Mouse (Mus musculus) central nervous system, embryonic 11.5 days (tissue): ENCODE measurements around the gene Svop. TPM values are rescaled to one million over a fixed set of nuclear protein-coding genes. Genes with fewer than 3 reads are reported as not detected.

Source experiments
- polyA plus RNA-seq: library from polyadenylated mRNA; depleted of rRNA; stranded (reverse); fragments of >200 nt; gene quantifications from 2 replicates; pipeline ENCODE4 v1.2.3, GENCODE M21; 2012; rRNA removed

The Svop gene
- 12.4 and 16.1 TPM in 2 replicates for polyA plus RNA-seq

GRCm38 (mm10) chr5:114091057-114091807 is at the start of gene Svop:
TSS of gene Svop (minus strand) at chr5:114091570.

GRCm38 (mm10) chr5:114130211-114130605 is 38.8 kb upstream of the Svop start, which contains the start of gene Ung:
TSS of gene Ung (plus strand) at chr5:114130386.

GRCm38 (mm10) chr5:114127374-114128349 is 36.3 kb upstream of the Svop start, which contains the start of gene Alkbh2:
TSS of gene Alkbh2 (minus strand) at chr5:114128218.

GRCm38 (mm10) chr5:114065161-114065560 is 26.2 kb downstream of the Svop start, which contains the start of gene Usp30:
TSS of gene Usp30 (plus strand) at chr5:114065461.

GRCm38 (mm10) chr5:114003542-114003941 is 87.8 kb downstream of the Svop start, which contains the start of gene Dao:
TSS of gene Dao (plus strand) at chr5:114003703.

GRCm38 (mm10) chr5:113993487-113994465 is 97.6 kb downstream of the Svop start, which contains the start of gene Ssh1:
TSS of gene Ssh1 (minus strand) at chr5:113993894.

Other genes starting within 250 kb of the Svop start
- 134 and 165 TPM in 2 replicates for gene Coro1c, start 182.8 kb downstream of the Svop start, polyA plus RNA-seq
- gene Ssh1, start 97.7 kb downstream of the Svop start, polyA plus RNA-seq = 13.4 and 17.3 TPM in 2 replicates
- gene Dao, start 87.9 kb downstream of the Svop start, polyA plus RNA-seq = 0.07 TPM in 1 of 2 replicates, not detected in the other
- 21.5 and 25.4 TPM in 2 replicates for gene Usp30, start 26.1 kb downstream of the Svop start, polyA plus RNA-seq
- 13.1 and 20.6 TPM in 2 replicates for gene Alkbh2, start 36.6 kb upstream of the Svop start, polyA plus RNA-seq
- 29.0 and 34.1 TPM in 2 replicates for gene Ung, start 38.8 kb upstream of the Svop start, polyA plus RNA-seq
- gene Acacb, start 55.0 kb upstream of the Svop start, polyA plus RNA-seq = 2.7 and 3.7 TPM in 2 replicates
- 5.2 and 7.5 TPM in 2 replicates for gene Foxn4, start 182.2 kb upstream of the Svop start, polyA plus RNA-seq
- gene Myo1h, start 197.6 kb upstream of the Svop start, polyA plus RNA-seq = 0.90 and 1.3 TPM in 2 replicates